Mouse (Mus musculus): Measurements from ENCODE around the gene Lrpap1. TPM values are rescaled to one million over a fixed set of nuclear protein-coding genes. Genes with fewer than 3 reads are reported as not detected.

Lrpap1 gene
- polyA plus RNA-seq, 1 experiment from 2014 or later: 48.8 TPM

- peaks cover 42% of the 10 kb centered on the region for H3K27me3 ChIP-seq (ENCODE audit: insufficient read depth, low read length)
- no peak overlapping the region for H3K9ac ChIP-seq (replicated peaks)
- peak overlapping the region; percentile 51; the same call in 1 of the 2 replicates for H3K4me3 ChIP-seq (ENCODE audit: low read depth, low read length)
- H3K4me1 ChIP-seq (ENCODE audit: insufficient read depth): peaks cover 5% of the 10 kb centered on the region
- DNase-seq: no peak
- no peak for ATAC-seq
- TF ChIP-seq EP300 (IDR thresholded peaks at IDR 0.05; ENCODE audit: low read depth): no peak
- TF ChIP-seq CTCF (IDR thresholded peaks at IDR 0.05; ENCODE audit: low read depth): no peak
- no peak overlapping the region for H3K27ac ChIP-seq (ENCODE audit: low read depth)
- 25% methylated on average over 4 of the region's 4 CpGs for whole genome bisulfite sequencing (ENCODE audit: insufficient replicate concordance)
- H3K4me2 ChIP-seq (ENCODE audit: low read depth, low read length): peak overlapping the region; percentile 73
- no peaks in the 10 kb centered on the region for H3K36me3 ChIP-seq (replicated peaks; ENCODE audit: insufficient read depth, low read length)
- H3K9me3 ChIP-seq (ENCODE audit: low read length): no peaks in the 10 kb centered on the region
Observed at GRCm38 (mm10) chr5:35057582-35057981, 48.0 kb downstream of the Lrpap1 start.

- Histone ChIP-seq H3K9ac (replicated peaks) (no peak within 1 kb of the TSS; the same call in 1 of the 2 replicates), H3K9me3 (ENCODE audit: low read length) (no peaks in the 10 kb centered on the region), H3K4me2 (ENCODE audit: low read depth, low read length) (peak within 1 kb of the TSS; percentile 73), H3K27ac (ENCODE audit: low read depth) (no peak within 1 kb of the TSS), H3K4me3 (ENCODE audit: low read depth, low read length) (peak within 1 kb of the TSS; percentile 51), H3K4me1 (ENCODE audit: insufficient read depth) (peaks cover 5% of the 10 kb centered on the region), H3K27me3 (ENCODE audit: insufficient read depth, low read length) (peaks cover 42% of the 10 kb centered on the region), H3K36me3 (replicated peaks; ENCODE audit: insufficient read depth, low read length) (no peaks in the 10 kb centered on the region)
- ATAC-seq: peak; percentile 31; the same call in 1 of the 2 replicates
- no peak for DNase-seq
- WGBS (ENCODE audit: insufficient replicate concordance): 3% methylated on average over 60 of the region's 74 CpGs
- TF ChIP-seq CTCF (IDR thresholded peaks at IDR 0.05; ENCODE audit: low read depth): peak; percentile 16
- no peak for TF ChIP-seq EP300 (IDR thresholded peaks at IDR 0.05; ENCODE audit: low read depth)
Observed at GRCm38 (mm10) chr5:35056604-35057432, 48.7 kb downstream of the Lrpap1 start, which contains the start of gene Dok7. Gene Dok7 (plus strand): TSS chr5:35056766.

- Histone ChIP-seq H3K27me3 (ENCODE audit: insufficient read depth, low read length) (peaks cover 42% of the 10 kb centered on the region), H3K4me3 (ENCODE audit: low read depth, low read length) (no peak overlapping the region), H3K27ac (ENCODE audit: low read depth) (no peak overlapping the region), H3K9ac (replicated peaks) (no peak overlapping the region), H3K36me3 (replicated peaks; ENCODE audit: insufficient read depth, low read length) (no peaks in the 10 kb centered on the region), H3K9me3 (ENCODE audit: low read length) (no peaks in the 10 kb centered on the region), H3K4me2 (ENCODE audit: low read depth, low read length) (no peak overlapping the region), H3K4me1 (ENCODE audit: insufficient read depth) (peaks cover 5% of the 10 kb centered on the region)
- WGBS (ENCODE audit: insufficient replicate concordance): 76% methylated on average over 12 of the region's 12 CpGs
- TF ChIP-seq EP300 (IDR thresholded peaks at IDR 0.05; ENCODE audit: low read depth) (no peak), CTCF (IDR thresholded peaks at IDR 0.05; ENCODE audit: low read depth) (no peak)
- ATAC-seq: no peak
- DNase-seq: no peak
Observed at GRCm38 (mm10) chr5:35055076-35055475, 50.5 kb downstream of the Lrpap1 start.

GRCm38 (mm10) chr5:35054628-35055027, 50.9 kb downstream of the Lrpap1 start:
- no peak overlapping the region for H3K27ac ChIP-seq (ENCODE audit: low read depth)
- H3K9me3 ChIP-seq (ENCODE audit: low read length): no peaks in the 10 kb centered on the region
- TF ChIP-seq EP300 (IDR thresholded peaks at IDR 0.05; ENCODE audit: low read depth): no peak
- no peak for TF ChIP-seq CTCF (IDR thresholded peaks at IDR 0.05; ENCODE audit: low read depth)
- ATAC-seq: no peak
- H3K4me3 ChIP-seq (ENCODE audit: low read depth, low read length): no peak overlapping the region
- H3K4me2 ChIP-seq (ENCODE audit: low read depth, low read length): no peak overlapping the region
- 69% methylated on average over 3 of the region's 3 CpGs for WGBS (ENCODE audit: insufficient replicate concordance)
- no peak for DNase-seq
- H3K4me1 ChIP-seq (ENCODE audit: insufficient read depth): peaks cover 5% of the 10 kb centered on the region
- no peak overlapping the region for H3K9ac ChIP-seq (replicated peaks)
- H3K36me3 ChIP-seq (replicated peaks; ENCODE audit: insufficient read depth, low read length): no peaks in the 10 kb centered on the region
- peaks cover 42% of the 10 kb centered on the region for H3K27me3 ChIP-seq (ENCODE audit: insufficient read depth, low read length)

GRCm38 (mm10) chr5:35050541-35050940, 55.0 kb downstream of the Lrpap1 start:
- Histone ChIP-seq H3K27ac (ENCODE audit: low read depth) (no peak overlapping the region), H3K9ac (replicated peaks) (no peak overlapping the region), H3K4me1 (ENCODE audit: insufficient read depth) (peaks cover 5% of the 10 kb centered on the region; the same call in 1 of the 2 replicates), H3K9me3 (ENCODE audit: low read length) (no peaks in the 10 kb centered on the region), H3K27me3 (ENCODE audit: insufficient read depth, low read length) (peaks cover 5% of the 10 kb centered on the region; the same call in 1 of the 2 replicates), H3K36me3 (replicated peaks; ENCODE audit: insufficient read depth, low read length) (0 out of 2 replicates have a peak, but pooled peaks cover 5% of the 10 kb centered on the region), H3K4me2 (ENCODE audit: low read depth, low read length) (no peak overlapping the region), H3K4me3 (ENCODE audit: low read depth, low read length) (no peak overlapping the region)
- TF ChIP-seq EP300 (IDR thresholded peaks at IDR 0.05; ENCODE audit: low read depth) (no peak), CTCF (IDR thresholded peaks at IDR 0.05; ENCODE audit: low read depth) (peak; percentile 27)
- 60% methylated on average over 5 of the region's 5 CpGs for WGBS (ENCODE audit: insufficient replicate concordance)
- no peak for DNase-seq
- ATAC-seq: no peak

- Histone ChIP-seq H3K27ac (ENCODE audit: low read depth) (no peak overlapping the region), H3K4me3 (ENCODE audit: low read depth, low read length) (0 out of 2 replicates have a peak overlapping the region, but pooled peaks have one; percentile 35), H3K36me3 (replicated peaks; ENCODE audit: insufficient read depth, low read length) (peaks cover 5% of the 10 kb centered on the region; the same call in 1 of the 2 replicates), H3K4me1 (ENCODE audit: insufficient read depth) (peaks cover 20% of the 10 kb centered on the region), H3K9me3 (ENCODE audit: low read length) (no peaks in the 10 kb centered on the region), H3K27me3 (ENCODE audit: insufficient read depth, low read length) (no peaks in the 10 kb centered on the region), H3K9ac (replicated peaks) (peak overlapping the region; percentile 59), H3K4me2 (ENCODE audit: low read depth, low read length) (peak overlapping the region; percentile 69)
- DNase-seq: peak; percentile 82
- TF ChIP-seq EP300 (IDR thresholded peaks at IDR 0.05; ENCODE audit: low read depth) (no peak), CTCF (IDR thresholded peaks at IDR 0.05; ENCODE audit: low read depth) (peak; percentile 95)
- 6% methylated on average over 1 of the region's 1 CpGs for WGBS (ENCODE audit: insufficient replicate concordance)
- ATAC-seq: peak; percentile 70
Observed at GRCm38 (mm10) chr5:35043110-35043451, 62.5 kb downstream of the Lrpap1 start.

All from liver, postnatal 0 days (tissue).